Mouse (Mus musculus) liver, embryonic 14.5 days (tissue): Measurements from ENCODE around the gene Errfi1. TPM values are rescaled to one million over a fixed set of nuclear protein-coding genes. Genes with fewer than 3 reads are reported as not detected.

Source experiments
- ATAC-seq: fragments of 200-750 bp; cut with Nextera tagmentation; 2 replicates; pipeline ENCODE4 v1.8.0; 2017; ENCODE audit warnings: moderate number of reproducible peaks, mild to moderate bottlenecking, moderate library complexity; ENCODE audit not compliant: insufficient read depth
- DNase-seq, 3 experiments: peaks; one replicate each; pipeline ENCODE4 v3.0.0-alpha.2; 2012 to 2013; ENCODE audit warnings: low read depth in 3 of 3, low spot score in 3 of 3
- H3K27ac ChIP-seq: fragments of 300-500 bp; sonication (generic); 2 replicates; pipeline ENCODE4 v1.5.1; 2014; ENCODE audit warnings: moderate library complexity, mild to moderate bottlenecking, control low read depth, inconsistent platforms
- H3K27me3 ChIP-seq: fragments of 300-500 bp; sonication (generic); 2 replicates; pipeline ENCODE4 v1.6.1; 2014; ENCODE audit warnings: mild to moderate bottlenecking, low read length, moderate library complexity; ENCODE audit not compliant: control insufficient read depth, insufficient read depth
- H3K36me3 ChIP-seq: fragments of 300-500 bp; sonication (generic); replicated peaks from 2 replicates; pipeline ENCODE4 v1.6.1; 2014; ENCODE audit warnings: low read depth; ENCODE audit not compliant: control insufficient read depth, insufficient read depth
- H3K4me1 ChIP-seq, 2 experiments: fragments of 200-500 bp in 1 of 2; fragments of 300-500 bp in 1 of 2; sonication (generic) in 1 of 2; replicated peaks; 2 replicates each; pipeline ENCODE4 v1.6.1; 2012 to 2014; ENCODE audit warnings: antibody characterized with exemption in 1 of 2, inconsistent platforms in 1 of 2, low read length in 1 of 2; ENCODE audit not compliant: control insufficient read depth in 2 of 2, insufficient read depth in 2 of 2
- H3K4me2 ChIP-seq: fragments of 300-500 bp; sonication (generic); 2 replicates; pipeline ENCODE4 v1.6.1; 2014; ENCODE audit warnings: low read depth, mild to moderate bottlenecking, control low read depth, moderate library complexity
- H3K4me3 ChIP-seq, 2 experiments: fragments of 200-500 bp in 1 of 2; fragments of 300-500 bp in 1 of 2; sonication (generic) in 1 of 2; 2 replicates each; pipeline ENCODE4 v1.5.1; 2012 to 2014; ENCODE audit warnings: low read depth in 2 of 2, low read length in 2 of 2, mild to moderate bottlenecking in 2 of 2, control low read depth in 1 of 2, inconsistent platforms in 1 of 2, moderate library complexity in 1 of 2; ENCODE audit not compliant: insufficient read depth in 1 of 2
- H3K9ac ChIP-seq: fragments of 300-500 bp; sonication (generic); replicated peaks from 2 replicates; pipeline ENCODE4 v1.6.1; 2014; ENCODE audit warnings: mild to moderate bottlenecking, control low read depth, moderate library complexity
- H3K9me3 ChIP-seq: fragments of 300-500 bp; sonication (generic); 2 replicates; pipeline ENCODE4 v1.6.1; 2016; ENCODE audit warnings: low read length, mixed read lengths; ENCODE audit not compliant: control insufficient read depth
- CTCF ChIP-seq: IDR thresholded peaks from 2 replicates; pipeline ENCODE4 v1.5.1; 2016; ENCODE audit warnings: antibody characterized with exemption, low read depth, control low read depth
- EP300 ChIP-seq: IDR thresholded peaks from 2 replicates; pipeline ENCODE4 v1.6.1; 2016; ENCODE audit warnings: antibody characterized with exemption, low read depth
- WGBS: fragments of 180-500 bp; shearing (Covaris S2); extraction: QIAGEN DNeasy Blood & Tissue Kit; methylation state at CpG from one replicate; pipeline ENCODE4 v1.1.7; 2014; ENCODE audit not compliant: insufficient replicate concordance; 5-methylcytosine and 5-hydroxymethylcytosine counted together
- polyA plus RNA-seq, 2 experiments: library from polyadenylated mRNA; depleted of rRNA in 1 of 2; stranded (reverse) in 1 of 2; unstranded in 1 of 2; fragments of >200 nt; fragmentation: Nextera tagmentation in 1 of 2; extraction: Ambion mirVana in 1 of 2; gene quantifications; 2 replicates each; pipeline versions ENCODE4 v1.2.1 to v1.2.3; 2012 to 2014

Gene Errfi1
- polyA plus RNA-seq, 2 experiments = 12.6 to 26.1 TPM

DNA sequence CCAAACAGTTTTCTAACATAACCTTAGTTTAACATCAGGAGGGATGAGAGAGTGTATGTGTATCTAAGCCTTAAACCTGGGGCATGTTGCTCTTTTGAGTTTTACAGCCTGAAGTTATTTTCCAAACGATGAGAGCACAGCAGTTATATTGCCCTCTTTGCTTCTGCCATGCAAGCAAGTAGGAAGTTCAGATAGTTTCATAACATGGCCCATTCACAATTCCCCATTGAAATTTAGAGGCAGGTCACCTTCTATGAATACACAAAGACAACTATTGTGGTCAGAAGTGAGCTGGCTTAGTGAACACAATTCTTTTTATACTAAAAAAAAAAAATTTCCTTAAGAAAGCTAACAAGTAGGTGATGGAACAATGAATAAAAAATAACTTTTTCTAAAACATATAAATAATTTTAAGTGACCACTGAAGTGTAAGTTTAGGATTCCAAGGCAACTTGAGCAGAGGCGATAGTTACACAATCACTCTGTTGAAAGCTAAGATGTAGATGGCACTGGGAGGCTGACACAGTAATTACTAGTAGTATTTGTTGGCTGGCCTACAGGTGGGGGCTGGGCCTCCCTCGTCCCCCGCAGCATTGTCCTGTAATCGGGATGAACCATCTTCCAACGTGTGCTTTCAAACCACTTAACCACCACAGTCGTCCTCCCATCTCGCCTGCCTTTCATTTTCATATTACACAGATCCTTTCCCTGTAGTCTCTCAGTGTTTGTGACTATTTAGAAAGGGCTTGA lies 9.1 kb downstream of the Errfi1 start:
- WGBS = 43% methylated on average over 8 of the region's 8 CpGs
- no peaks in the 10 kb centered on the region for H3K27me3 ChIP-seq
- no peak overlapping the region for H3K4me2 ChIP-seq
- no peak for TF ChIP-seq CTCF
- TF ChIP-seq EP300 = no peak
- DNase-seq (no peak), ATAC-seq (no peak)
- H3K9me3 ChIP-seq = no peaks in the 10 kb centered on the region
- no peaks in the 10 kb centered on the region; the same call in 1 of the 2 replicates for H3K36me3 ChIP-seq
- no peaks in the 10 kb centered on the region; a peak in 1 of 4 replicates for H3K4me1 ChIP-seq
- H3K4me3 ChIP-seq = no peak overlapping the region
- H3K27ac ChIP-seq = no peak overlapping the region
- H3K9ac ChIP-seq = no peak overlapping the region

DNA sequence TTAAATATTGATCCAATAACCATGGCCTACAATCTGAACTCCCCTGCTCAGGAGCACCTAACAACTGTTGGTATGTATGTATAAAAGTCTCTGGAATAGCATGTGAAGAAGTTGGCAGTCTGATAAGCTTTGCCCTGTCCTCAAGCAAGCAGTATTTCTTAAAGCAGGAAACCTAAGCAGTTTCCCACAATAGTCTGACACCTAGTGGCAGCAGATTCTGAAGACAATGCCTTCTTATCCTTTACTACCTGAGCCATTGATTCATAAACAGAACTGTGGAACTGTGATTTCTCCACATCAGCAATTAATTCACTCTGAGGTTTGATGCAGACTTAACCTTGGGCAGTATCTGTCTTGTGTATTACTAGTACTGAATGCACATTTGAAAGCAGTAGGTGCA lies 11.7 kb downstream of the Errfi1 start:
- Histone ChIP-seq H3K9me3 (no peaks in the 10 kb centered on the region), H3K4me3 (no peak overlapping the region), H3K36me3 (no peaks in the 10 kb centered on the region; the same call in 1 of the 2 replicates), H3K27ac (no peak overlapping the region), H3K9ac (no peak overlapping the region), H3K4me1 (peaks cover 0 to 2% of the 10 kb centered on the region in 2 experiments; a peak in 1 of 4 replicates), H3K27me3 (no peaks in the 10 kb centered on the region), H3K4me2 (no peak overlapping the region)
- DNase-seq (no peak), ATAC-seq (no peak)
- TF ChIP-seq EP300 (no peak), CTCF (no peak)

DNA sequence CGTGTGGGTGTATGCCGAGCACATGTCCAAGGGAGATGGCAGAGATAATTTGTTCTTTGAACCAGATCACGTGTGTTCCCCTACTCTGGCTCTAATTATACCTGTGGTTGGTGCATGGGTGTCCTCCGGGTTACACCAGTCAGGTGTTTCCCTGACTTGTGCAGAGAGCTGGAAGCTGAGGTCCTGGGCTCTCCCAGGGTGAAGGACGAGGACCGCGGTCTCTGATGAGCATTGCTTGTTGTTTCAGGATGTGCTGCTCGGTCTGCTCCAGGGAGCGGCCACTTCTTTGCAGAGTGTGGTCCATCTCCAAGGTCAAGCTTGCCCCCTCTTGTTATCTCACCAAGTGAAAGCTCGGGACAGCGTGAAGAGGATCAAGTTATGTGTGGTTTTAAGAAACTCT lies 12.3 kb downstream of the Errfi1 start:
- TF ChIP-seq CTCF (no peak), EP300 (no peak)
- no peak overlapping the region for H3K9ac ChIP-seq
- 73% methylated on average over 11 of the region's 11 CpGs for WGBS
- no peak overlapping the region for H3K4me2 ChIP-seq
- H3K4me1 ChIP-seq = peaks cover 0 to 2% of the 10 kb centered on the region in 2 experiments; a peak in 1 of 4 replicates
- no peak for DNase-seq
- H3K27ac ChIP-seq = no peak overlapping the region
- H3K9me3 ChIP-seq = no peaks in the 10 kb centered on the region
- no peaks in the 10 kb centered on the region; the same call in 1 of the 2 replicates for H3K36me3 ChIP-seq
- ATAC-seq = no peak
- H3K27me3 ChIP-seq = no peaks in the 10 kb centered on the region
- H3K4me3 ChIP-seq = no peak overlapping the region

DNA sequence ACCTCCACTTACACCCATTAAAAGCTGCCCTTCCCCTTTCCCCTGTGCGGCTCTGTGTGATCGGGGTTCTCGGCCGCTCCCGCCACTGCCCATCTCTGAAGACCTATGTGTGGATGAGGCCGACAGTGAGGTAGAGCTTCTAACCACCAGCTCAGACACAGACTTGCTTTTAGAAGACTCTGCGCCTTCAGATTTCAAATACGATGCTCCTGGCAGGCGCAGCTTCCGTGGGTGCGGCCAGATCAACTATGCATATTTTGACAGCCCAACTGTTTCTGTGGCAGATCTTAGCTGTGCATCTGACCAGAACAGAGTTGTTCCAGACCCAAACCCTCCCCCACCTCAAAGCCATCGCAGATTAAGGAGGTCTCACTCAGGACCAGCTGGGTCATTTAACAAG lies 12.8 kb downstream of the Errfi1 start:
- DNase-seq (no peak), ATAC-seq (no peak)
- Histone ChIP-seq H3K4me2 (no peak overlapping the region), H3K9me3 (no peaks in the 10 kb centered on the region), H3K4me3 (no peak overlapping the region), H3K9ac (no peak overlapping the region), H3K36me3 (no peaks in the 10 kb centered on the region; the same call in 1 of the 2 replicates), H3K27me3 (no peaks in the 10 kb centered on the region), H3K4me1 (peaks cover 0 to 5% of the 10 kb centered on the region in 2 experiments; a peak in 2 of 4 replicates), H3K27ac (no peak overlapping the region)
- TF ChIP-seq EP300 (no peak), CTCF (no peak)
- 82% methylated on average over 12 of the region's 12 CpGs for WGBS

DNA sequence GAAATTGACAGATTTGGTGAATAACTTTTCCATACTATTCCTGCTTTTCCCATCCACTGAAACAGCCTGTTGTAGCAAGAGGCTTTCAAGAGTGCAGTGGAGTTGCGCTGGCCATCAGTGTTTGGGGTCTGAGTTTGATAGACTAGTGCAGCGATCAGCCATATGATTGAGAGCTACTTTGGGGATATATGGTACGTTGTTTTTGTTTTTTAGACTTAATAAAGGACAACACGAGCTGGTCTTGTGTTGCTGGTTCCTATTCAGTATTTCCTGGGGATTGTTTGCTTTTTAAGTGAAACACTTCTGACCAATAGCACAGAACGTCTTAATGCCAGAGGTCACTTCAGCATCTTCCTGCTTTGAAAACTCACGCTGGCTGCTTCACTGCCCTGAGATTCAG lies 14.4 kb downstream of the Errfi1 start:
- no peaks in the 10 kb centered on the region for H3K9me3 ChIP-seq
- ATAC-seq (no peak), DNase-seq (no peak)
- no peak overlapping the region for H3K9ac ChIP-seq
- 72% methylated on average over 6 of the region's 6 CpGs for WGBS
- H3K36me3 ChIP-seq = no peaks in the 10 kb centered on the region; the same call in 1 of the 2 replicates
- H3K4me3 ChIP-seq = no peak overlapping the region
- H3K27me3 ChIP-seq = no peaks in the 10 kb centered on the region
- TF ChIP-seq CTCF (no peak), EP300 (no peak)
- H3K4me2 ChIP-seq = no peak overlapping the region
- peaks cover 0 to 8% of the 10 kb centered on the region in 2 experiments; a peak in 2 of 4 replicates for H3K4me1 ChIP-seq
- no peak overlapping the region for H3K27ac ChIP-seq
